Mouse (Mus musculus) forebrain, embryonic 14.5 days (tissue): Measurements from ENCODE around the gene Tjap1. TPM values are rescaled to one million over a fixed set of nuclear protein-coding genes. Genes with fewer than 3 reads are reported as not detected.
A peak's percentile ranks its signal among the peaks of the same experiment; 100 is the strongest.

ENCODE experiments used
- ATAC-seq: fragments of 200-750 bp; cut with Nextera tagmentation; 2 replicates; pipeline ENCODE4 v1.8.0; 2017; ENCODE audit warnings: mild to moderate bottlenecking, moderate library complexity
- DNase-seq: peaks from one replicate; pipeline ENCODE4 v3.0.0-alpha.2; 2015; ENCODE audit warnings: low spot score
- H3K27ac ChIP-seq: fragments of 300-500 bp; sonication (generic); 2 replicates; pipeline ENCODE4 v1.5.1; 2014; ENCODE audit warnings: low read depth, mild to moderate bottlenecking, control low read depth, low read length, moderate library complexity
- H3K27me3 ChIP-seq: fragments of 300-500 bp; sonication (generic); replicated peaks from 2 replicates; pipeline ENCODE4 v1.6.1; 2014; ENCODE audit warnings: low read length, control low read depth, mixed read lengths; ENCODE audit not compliant: control insufficient read depth, insufficient read depth
- H3K36me3 ChIP-seq: fragments of 300-500 bp; sonication (generic); 2 replicates; pipeline ENCODE4 v1.6.1; 2014; ENCODE audit warnings: low read length, control low read depth; ENCODE audit not compliant: control insufficient read depth, insufficient read depth
- H3K4me1 ChIP-seq: fragments of 300-500 bp; sonication (generic); 2 replicates; pipeline ENCODE4 v1.6.1; 2014; ENCODE audit warnings: antibody characterized with exemption, low read length, control low read depth; ENCODE audit not compliant: control insufficient read depth, insufficient read depth
- H3K4me2 ChIP-seq: fragments of 300-500 bp; sonication (generic); 2 replicates; pipeline ENCODE4 v1.6.1; 2014; ENCODE audit warnings: mild to moderate bottlenecking, control low read depth, low read length
- H3K4me3 ChIP-seq: fragments of 300-500 bp; sonication (generic); 2 replicates; pipeline ENCODE4 v1.5.1; 2014; ENCODE audit warnings: low read depth, low read length, control low read depth
- H3K9ac ChIP-seq: fragments of 300-500 bp; sonication (generic); 2 replicates; pipeline ENCODE4 v1.6.1; 2014; ENCODE audit warnings: mild to moderate bottlenecking, low read length, control low read depth, moderate library complexity
- H3K9me3 ChIP-seq: fragments of 300-500 bp; sonication (generic); replicated peaks from 2 replicates; pipeline ENCODE4 v1.6.1; 2016; ENCODE audit warnings: low read length, control low read depth, mixed read lengths; ENCODE audit not compliant: control insufficient read depth
- WGBS: fragments of 180-500 bp; shearing (Covaris S2); extraction: QIAGEN DNeasy Blood & Tissue Kit; methylation state at CpG from one replicate; pipeline ENCODE4 v1.1.7; 2014; 5-methylcytosine and 5-hydroxymethylcytosine counted together
- polyA plus RNA-seq: library from polyadenylated mRNA; unstranded; fragments of >200 nt; fragmentation: Nextera tagmentation; extraction: Ambion mirVana; gene quantifications from 2 replicates; pipeline ENCODE4 v1.2.1, GENCODE M21; 2014

Gene Tjap1
- polyA plus RNA-seq, 1 experiment from 2014 or later: 23.9 TPM

DNA sequence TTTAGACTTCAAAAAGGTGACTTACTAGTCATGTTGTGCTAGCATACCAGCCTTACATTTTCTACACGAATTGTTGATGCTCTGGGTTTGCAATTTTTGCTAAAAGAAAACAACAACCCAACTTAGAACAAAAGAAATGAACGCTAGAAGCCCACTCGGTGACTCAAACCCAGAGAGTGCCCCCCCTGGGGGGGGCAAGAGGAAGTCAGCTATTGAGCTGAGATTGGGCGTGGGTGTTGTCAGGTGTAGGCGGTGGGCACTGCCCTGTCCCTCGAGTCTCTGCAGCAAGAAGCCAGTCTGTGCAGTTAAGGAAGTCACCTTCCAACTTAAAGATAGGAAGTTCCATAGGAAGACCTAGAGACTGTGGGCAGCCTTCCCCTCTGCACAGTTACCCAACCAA, 13.8 kb upstream of the Tjap1 start:
- DNase-seq (no peak), ATAC-seq (no peak)
- Histone ChIP-seq H3K4me3 (no peak overlapping the region), H3K36me3 (no peaks in the 10 kb centered on the region), H3K9me3 (no peaks in the 10 kb centered on the region), H3K27me3 (peaks cover 22% of the 10 kb centered on the region), H3K4me2 (no peak overlapping the region), H3K27ac (no peak overlapping the region), H3K4me1 (peaks cover 6% of the 10 kb centered on the region; the same call in 1 of the 2 replicates), H3K9ac (no peak overlapping the region)
- 57% methylated on average over 6 of the region's 6 CpGs for WGBS

GRCm38 (mm10) chr17:46287678-46288095, 4.9 kb upstream of the Tjap1 start:
- H3K4me3 ChIP-seq: no peak overlapping the region
- peak; percentile 23 for DNase-seq
- H3K9ac ChIP-seq: no peak overlapping the region
- H3K4me1 ChIP-seq: peaks cover 2% of the 10 kb centered on the region; the same call in 1 of the 2 replicates
- no peak overlapping the region for H3K27ac ChIP-seq
- H3K27me3 ChIP-seq: no peaks in the 10 kb centered on the region
- no peaks in the 10 kb centered on the region for H3K36me3 ChIP-seq
- no peak overlapping the region for H3K4me2 ChIP-seq
- 68% methylated on average over 11 of the region's 11 CpGs for WGBS
- no peaks in the 10 kb centered on the region for H3K9me3 ChIP-seq
- ATAC-seq: no peak

- H3K4me3 ChIP-seq: no peak overlapping the region
- H3K9me3 ChIP-seq: no peaks in the 10 kb centered on the region
- H3K4me2 ChIP-seq: no peak overlapping the region
- H3K36me3 ChIP-seq: no peaks in the 10 kb centered on the region
- H3K9ac ChIP-seq: no peak overlapping the region
- DNase-seq (no peak), ATAC-seq (no peak)
- WGBS: 75% methylated on average over 6 of the region's 6 CpGs
- no peaks in the 10 kb centered on the region for H3K27me3 ChIP-seq
- H3K4me1 ChIP-seq: peaks cover 13% of the 10 kb centered on the region
- no peak overlapping the region for H3K27ac ChIP-seq
Observed at GRCm38 (mm10) chr17:46285407-46285806, 2.6 kb upstream of the Tjap1 start.

- no peaks in the 10 kb centered on the region for H3K36me3 ChIP-seq
- no peak overlapping the region for H3K27ac ChIP-seq
- 67% methylated on average over 7 of the region's 7 CpGs for WGBS
- H3K9ac ChIP-seq: no peak overlapping the region
- DNase-seq (no peak), ATAC-seq (no peak)
- H3K4me2 ChIP-seq: no peak overlapping the region
- no peaks in the 10 kb centered on the region for H3K9me3 ChIP-seq
- peaks cover 13% of the 10 kb centered on the region for H3K4me1 ChIP-seq
- no peak overlapping the region for H3K4me3 ChIP-seq
- no peaks in the 10 kb centered on the region for H3K27me3 ChIP-seq
Observed at GRCm38 (mm10) chr17:46284653-46285052, 1.8 kb upstream of the Tjap1 start.

DNA sequence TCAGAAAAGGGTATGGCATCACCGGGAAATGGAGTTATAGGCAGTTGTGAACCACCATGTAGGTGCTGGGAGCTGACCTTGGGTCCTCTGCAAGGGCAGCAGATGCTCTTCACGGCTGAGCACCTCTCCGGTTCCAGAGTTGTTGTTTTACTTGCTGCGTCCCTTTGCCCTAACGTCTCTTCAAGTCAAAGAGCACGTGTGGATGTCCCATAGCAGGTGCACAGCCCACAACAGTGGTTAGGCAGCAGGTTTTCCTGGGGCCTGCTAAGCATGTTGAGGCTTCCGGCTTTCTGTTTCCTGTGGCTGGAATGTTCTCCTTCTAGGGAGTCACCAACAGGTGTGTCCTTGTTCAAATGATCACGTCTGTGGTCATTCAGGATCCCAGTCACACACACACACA, 1.1 kb upstream of the Tjap1 start:
- no peaks in the 10 kb centered on the region for H3K9me3 ChIP-seq
- no peaks in the 10 kb centered on the region for H3K27me3 ChIP-seq
- peaks cover 13% of the 10 kb centered on the region for H3K4me1 ChIP-seq
- no peak for DNase-seq
- ATAC-seq: no peak
- no peak overlapping the region for H3K4me2 ChIP-seq
- WGBS: 80% methylated on average over 8 of the region's 8 CpGs
- H3K36me3 ChIP-seq: peaks cover 4% of the 10 kb centered on the region; the same call in 1 of the 2 replicates
- no peak overlapping the region for H3K4me3 ChIP-seq
- no peak overlapping the region for H3K9ac ChIP-seq
- no peak overlapping the region for H3K27ac ChIP-seq

- DNase-seq (no peak), ATAC-seq (peak; percentile 73; the same call in 1 of the 2 replicates)
- no peak overlapping the region for H3K27ac ChIP-seq
- peak overlapping the region; percentile 72 for H3K4me2 ChIP-seq
- peaks cover 12% of the 10 kb centered on the region; the same call in 1 of the 2 replicates for H3K36me3 ChIP-seq
- H3K4me1 ChIP-seq: peaks cover 13% of the 10 kb centered on the region
- no peaks in the 10 kb centered on the region for H3K27me3 ChIP-seq
- no peaks in the 10 kb centered on the region for H3K9me3 ChIP-seq
- 24% methylated on average over 9 of the region's 9 CpGs for WGBS
- H3K9ac ChIP-seq: peak overlapping the region; percentile 80
- H3K4me3 ChIP-seq: peak overlapping the region; percentile 59
Observed at GRCm38 (mm10) chr17:46283140-46283539, 314 bp upstream of the Tjap1 start.

DNA sequence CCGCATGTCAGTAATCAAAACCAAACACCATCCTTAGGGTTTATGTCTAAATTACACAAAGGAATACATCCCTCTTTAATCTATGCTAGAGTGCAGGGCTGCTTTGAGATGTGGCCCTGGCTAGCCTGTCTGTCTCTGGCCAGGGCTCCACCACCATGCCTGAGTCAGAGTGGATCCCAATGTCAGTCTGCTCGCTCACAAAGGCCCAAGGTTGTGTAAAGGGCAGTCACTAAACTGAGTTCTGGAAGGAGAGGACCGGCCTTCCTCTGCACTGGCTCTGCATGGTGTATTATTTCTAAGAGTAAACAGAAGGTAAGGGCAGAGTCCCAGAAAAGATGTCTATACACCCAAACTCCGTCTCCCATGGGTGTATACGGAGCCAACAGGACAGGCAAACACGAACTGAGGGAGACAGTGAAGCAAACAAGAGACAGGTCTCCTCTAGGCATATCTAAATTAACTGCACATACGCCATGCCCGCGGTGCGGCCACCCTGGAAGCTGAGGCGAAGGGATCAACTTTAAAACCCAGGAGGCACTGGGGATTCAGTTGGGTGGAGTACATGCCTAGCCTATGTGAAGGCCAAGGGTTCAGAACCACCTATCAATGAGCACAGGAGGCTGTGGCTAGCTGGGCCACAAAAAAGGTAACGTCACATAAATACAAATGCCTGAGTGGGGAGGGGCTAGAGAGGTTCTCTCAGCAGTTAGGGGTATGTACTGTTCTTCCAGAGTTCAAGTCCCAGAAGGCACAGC, 4.6 kb downstream of the Tjap1 start:
- WGBS: 91% methylated on average over 12 of the region's 12 CpGs
- no peak for ATAC-seq
- H3K36me3 ChIP-seq: peaks cover 38% of the 10 kb centered on the region
- H3K4me1 ChIP-seq: peaks cover 12% of the 10 kb centered on the region
- H3K9me3 ChIP-seq: no peaks in the 10 kb centered on the region
- no peak overlapping the region for H3K4me3 ChIP-seq
- no peak for DNase-seq
- H3K27ac ChIP-seq: no peak overlapping the region
- H3K4me2 ChIP-seq: no peak overlapping the region
- H3K9ac ChIP-seq: no peak overlapping the region
- H3K27me3 ChIP-seq: no peaks in the 10 kb centered on the region

GRCm38 (mm10) chr17:46277586-46277985, 5.2 kb downstream of the Tjap1 start:
- H3K4me3 ChIP-seq: no peak overlapping the region
- no peak for DNase-seq
- ATAC-seq: no peak
- H3K27me3 ChIP-seq: no peaks in the 10 kb centered on the region
- H3K27ac ChIP-seq: no peak overlapping the region
- peaks cover 10% of the 10 kb centered on the region for H3K4me1 ChIP-seq
- WGBS: 87% methylated on average over 4 of the region's 4 CpGs
- 0 out of 2 replicates have a peak overlapping the region, but pooled peaks have one; percentile 13 for H3K9ac ChIP-seq
- no peaks in the 10 kb centered on the region for H3K9me3 ChIP-seq
- H3K36me3 ChIP-seq: peaks cover 38% of the 10 kb centered on the region
- no peak overlapping the region for H3K4me2 ChIP-seq

GRCm38 (mm10) chr17:46275506-46275905, 7.3 kb downstream of the Tjap1 start:
- ATAC-seq: no peak
- Histone ChIP-seq H3K9ac (no peak overlapping the region), H3K4me3 (no peak overlapping the region), H3K4me1 (no peaks in the 10 kb centered on the region), H3K27ac (no peak overlapping the region), H3K27me3 (no peaks in the 10 kb centered on the region), H3K9me3 (no peaks in the 10 kb centered on the region), H3K4me2 (no peak overlapping the region), H3K36me3 (peaks cover 55% of the 10 kb centered on the region)
- WGBS: 92% methylated on average over 10 of the region's 10 CpGs
- no peak for DNase-seq
